Mouse (Mus musculus) lung, embryonic 14.5 days (tissue): ENCODE results near the gene Olr1. TPM values are rescaled to one million over a fixed set of nuclear protein-coding genes. Genes with fewer than 3 reads are reported as not detected.

Experiments used
- ATAC-seq: fragments of 200-750 bp; cut with Nextera tagmentation; 2 replicates; pipeline ENCODE4 v1.8.0; 2017; ENCODE audit warnings: mild to moderate bottlenecking, moderate TSS enrichment, moderate library complexity; ENCODE audit not compliant: insufficient read depth
- DNase-seq: peaks from one replicate; pipeline ENCODE4 v3.0.0-alpha.2; 2015
- H3K27ac ChIP-seq: fragments of 300-500 bp; sonication (generic); 2 replicates; pipeline ENCODE4 v1.5.1; 2014; ENCODE audit warnings: low read depth, mild to moderate bottlenecking, moderate library complexity
- H3K27me3 ChIP-seq: fragments of 300-500 bp; sonication (generic); 2 replicates; pipeline ENCODE4 v1.6.1; 2014; ENCODE audit warnings: low read length, control low read depth; ENCODE audit not compliant: insufficient read depth
- H3K36me3 ChIP-seq: fragments of 300-500 bp; sonication (generic); 2 replicates; pipeline ENCODE4 v1.6.1; 2014; ENCODE audit warnings: control low read depth; ENCODE audit not compliant: insufficient read depth
- H3K4me1 ChIP-seq: fragments of 300-500 bp; sonication (generic); 2 replicates; pipeline ENCODE4 v1.6.1; 2014; ENCODE audit warnings: antibody characterized with exemption, control low read depth; ENCODE audit not compliant: insufficient read depth
- H3K4me2 ChIP-seq: fragments of 300-500 bp; sonication (generic); 2 replicates; pipeline ENCODE4 v1.6.1; 2014; ENCODE audit warnings: mild to moderate bottlenecking
- H3K4me3 ChIP-seq: fragments of 300-500 bp; sonication (generic); 2 replicates; pipeline ENCODE4 v1.5.1; 2014; ENCODE audit warnings: low read depth, low read length
- H3K9ac ChIP-seq: fragments of 300-500 bp; sonication (generic); 2 replicates; pipeline ENCODE4 v1.6.1; 2014
- H3K9me3 ChIP-seq: fragments of 300-500 bp; sonication (generic); 2 replicates; pipeline ENCODE4 v1.6.1; 2016; ENCODE audit warnings: low read depth, low read length, control low read depth
- CTCF ChIP-seq: IDR thresholded peaks from 2 replicates; pipeline ENCODE4 v1.5.1; 2016; ENCODE audit warnings: antibody characterized with exemption, low read depth
- WGBS: fragments of 180-500 bp; shearing (Covaris S2); extraction: QIAGEN DNeasy Blood & Tissue Kit; methylation state at CpG from one replicate; pipeline ENCODE4 v1.1.7; 2014; 5-methylcytosine and 5-hydroxymethylcytosine counted together
- polyA plus RNA-seq: library from polyadenylated mRNA; unstranded; fragments of >200 nt; fragmentation: Nextera tagmentation; extraction: Ambion mirVana; gene quantifications from 2 replicates; pipeline ENCODE4 v1.2.1, GENCODE M21; 2014

The Olr1 gene
- 0.18 and 0.21 TPM in 2 replicates for polyA plus RNA-seq

DNA sequence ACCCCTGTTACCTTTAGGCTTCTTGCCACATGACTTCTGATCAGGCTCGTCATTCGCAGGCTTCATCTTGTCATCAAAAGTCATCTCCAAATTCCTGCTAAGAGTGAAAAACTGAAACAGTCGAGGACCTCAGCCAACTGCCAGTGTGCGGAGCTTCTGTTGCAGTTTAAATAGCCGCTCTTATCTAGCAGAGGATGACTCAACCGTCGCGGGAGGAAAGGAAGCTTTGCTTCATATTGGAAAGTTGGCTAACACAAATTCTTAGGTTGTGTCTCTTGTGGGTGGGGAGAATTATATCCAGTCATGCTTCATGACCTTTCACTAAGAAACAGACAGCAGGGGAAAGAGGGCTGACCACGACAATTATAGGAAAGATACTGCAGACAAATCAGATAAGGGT is at the start of gene Olr1:
Olr1 (minus strand) TSS at position 142 of the 400 bp plus-strand sequence.
- no peak within 1 kb of the TSS for H3K4me3 ChIP-seq

DNA sequence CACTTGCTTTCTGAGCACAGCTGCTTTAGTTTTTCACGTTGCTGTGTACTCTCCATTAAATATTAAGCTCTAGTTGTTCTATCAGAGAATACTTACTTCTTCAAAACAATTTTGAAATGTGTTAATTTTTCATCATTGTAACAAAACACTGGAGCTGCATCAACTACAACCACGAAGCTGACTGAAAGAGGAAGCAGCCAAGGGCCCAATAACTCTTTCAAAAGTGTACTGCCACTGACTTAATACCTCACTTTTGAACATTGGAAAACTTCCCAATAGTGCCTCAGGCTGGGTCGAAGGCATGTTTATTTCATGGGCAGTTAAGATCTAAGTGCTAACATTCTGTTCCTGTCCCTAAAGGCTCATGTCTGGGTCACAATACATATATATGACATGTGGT is 41.0 kb upstream of the Olr1 start:
- no peak for TF ChIP-seq CTCF
- ATAC-seq (no peak), DNase-seq (no peak)
- no peaks in the 10 kb centered on the region for H3K4me1 ChIP-seq
- H3K9ac ChIP-seq = no peak overlapping the region
- H3K36me3 ChIP-seq = no peaks in the 10 kb centered on the region
- H3K4me2 ChIP-seq = no peak overlapping the region
- H3K27ac ChIP-seq = no peak overlapping the region
- H3K27me3 ChIP-seq = no peaks in the 10 kb centered on the region
- WGBS = 58% methylated on average over 3 of the region's 3 CpGs
- no peaks in the 10 kb centered on the region for H3K9me3 ChIP-seq
- no peak overlapping the region for H3K4me3 ChIP-seq

More for the DNA sequence above, at the start of gene Olr1:
- 66% methylated on average over 9 of the region's 9 CpGs for WGBS
- DNase-seq = no peak
- no peaks in the 10 kb centered on the region for H3K27me3 ChIP-seq
- no peaks in the 10 kb centered on the region for H3K4me1 ChIP-seq
- no peak within 1 kb of the TSS for H3K9ac ChIP-seq
- no peaks in the 10 kb centered on the region; the same call in 1 of the 2 replicates for H3K9me3 ChIP-seq
- TF ChIP-seq CTCF = no peak
- no peaks in the 10 kb centered on the region for H3K36me3 ChIP-seq
- no peak within 1 kb of the TSS for H3K4me2 ChIP-seq
- H3K27ac ChIP-seq = no peak within 1 kb of the TSS
- no peak for ATAC-seq

- Histone ChIP-seq H3K27me3 (no peaks in the 10 kb centered on the region), H3K27ac (no peak overlapping the region), H3K4me2 (no peak overlapping the region), H3K9ac (no peak overlapping the region), H3K36me3 (no peaks in the 10 kb centered on the region), H3K9me3 (no peaks in the 10 kb centered on the region), H3K4me1 (no peaks in the 10 kb centered on the region), H3K4me3 (no peak overlapping the region)
- ATAC-seq (no peak), DNase-seq (no peak)
- no peak for TF ChIP-seq CTCF
- 68% methylated on average over 2 of the region's 2 CpGs for WGBS
These were observed 40.3 kb upstream of the Olr1 start for GRCm38 (mm10) chr6:129547277-129547676.

GRCm38 (mm10) chr6:129543709-129544606 is 37.0 kb upstream of the Olr1 start:
- no peaks in the 10 kb centered on the region for H3K27me3 ChIP-seq
- peaks cover 30% of the 10 kb centered on the region for H3K36me3 ChIP-seq
- no peak overlapping the region for H3K27ac ChIP-seq
- no peak overlapping the region for H3K4me2 ChIP-seq
- no peaks in the 10 kb centered on the region for H3K4me1 ChIP-seq
- DNase-seq = peak; percentile 85
- no peaks in the 10 kb centered on the region for H3K9me3 ChIP-seq
- H3K4me3 ChIP-seq = no peak overlapping the region
- ATAC-seq = peak; percentile 80
- H3K9ac ChIP-seq = no peak overlapping the region
- peak; percentile 92 for TF ChIP-seq CTCF
- 53% methylated on average over 6 of the region's 6 CpGs for WGBS

DNA sequence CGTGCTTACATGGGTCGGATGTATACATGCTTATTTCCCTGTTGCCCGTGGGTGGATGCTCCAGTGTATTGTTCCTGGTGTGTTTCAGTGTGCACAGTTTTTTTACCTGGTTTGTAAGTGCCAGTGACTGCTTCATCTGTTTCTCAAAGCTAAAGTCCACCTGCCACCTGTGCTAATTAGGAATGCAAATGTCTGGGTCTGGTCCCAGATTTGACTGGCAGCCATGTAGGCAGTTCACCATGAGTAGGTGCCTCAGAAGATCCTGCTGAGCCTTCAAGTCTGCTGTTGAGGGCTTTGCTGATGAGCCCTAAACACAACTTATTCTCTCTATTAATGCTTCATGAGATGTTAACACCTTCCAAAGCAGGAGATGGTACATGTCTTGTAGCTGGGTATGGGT is 35.6 kb upstream of the Olr1 start:
- Histone ChIP-seq H3K27ac (no peak overlapping the region), H3K9me3 (no peaks in the 10 kb centered on the region), H3K4me3 (no peak overlapping the region), H3K27me3 (no peaks in the 10 kb centered on the region), H3K9ac (no peak overlapping the region), H3K4me1 (no peaks in the 10 kb centered on the region), H3K36me3 (peaks cover 38% of the 10 kb centered on the region), H3K4me2 (no peak overlapping the region)
- no peak for TF ChIP-seq CTCF
- DNase-seq (no peak), ATAC-seq (no peak)
- 88% methylated on average over 3 of the region's 3 CpGs for WGBS

GRCm38 (mm10) chr6:129541931-129542330 is 35.0 kb upstream of the Olr1 start:
- Histone ChIP-seq H3K27ac (no peak overlapping the region), H3K27me3 (no peaks in the 10 kb centered on the region), H3K9me3 (no peaks in the 10 kb centered on the region), H3K36me3 (peaks cover 40% of the 10 kb centered on the region), H3K4me2 (no peak overlapping the region), H3K9ac (no peak overlapping the region), H3K4me3 (no peak overlapping the region), H3K4me1 (no peaks in the 10 kb centered on the region)
- ATAC-seq = no peak
- 85% methylated on average over 9 of the region's 9 CpGs for WGBS
- no peak for DNase-seq
- TF ChIP-seq CTCF = no peak

- no peaks in the 10 kb centered on the region for H3K9me3 ChIP-seq
- H3K27ac ChIP-seq = no peak overlapping the region
- 0 out of 2 replicates have a peak, but pooled peaks cover 5% of the 10 kb centered on the region for H3K4me1 ChIP-seq
- ATAC-seq (no peak), DNase-seq (no peak)
- no peak overlapping the region for H3K9ac ChIP-seq
- H3K4me3 ChIP-seq = no peak overlapping the region
- peaks cover 40% of the 10 kb centered on the region for H3K36me3 ChIP-seq
- no peak overlapping the region for H3K4me2 ChIP-seq
- no peak for TF ChIP-seq CTCF
- no peaks in the 10 kb centered on the region for H3K27me3 ChIP-seq
- 79% methylated on average over 6 of the region's 6 CpGs for WGBS
These were observed 31.6 kb upstream of the Olr1 start for GRCm38 (mm10) chr6:129538555-129538954.
